Mouse (Mus musculus) gastrocnemius, adult 2 months (tissue): ENCODE results near the gene Gorasp2. TPM values are rescaled to one million over a fixed set of nuclear protein-coding genes. Genes with fewer than 3 reads are reported as not detected.

ENCODE experiments used
- DNase-seq: peaks from one replicate; pipeline ENCODE4 v3.0.0; 2022
- H3K27ac ChIP-seq: fragments of 200-600 bp; 2 replicates; pipeline ENCODE4 v1.8.1; 2022; ENCODE audit warnings: mild to moderate bottlenecking
- H3K4me3 ChIP-seq: fragments of 200-600 bp; 2 replicates; pipeline ENCODE4 v1.8.1; 2022; ENCODE audit warnings: mild to moderate bottlenecking, moderate library complexity
- CTCF ChIP-seq: fragments of 200-600 bp; IDR thresholded peaks from 2 replicates; pipeline ENCODE4 v1.8.1; 2022; ENCODE audit warnings: antibody characterized with exemption, mild to moderate bottlenecking, moderate library complexity
- intact Hi-C: fragments of 180-260 bp; cut with DNase I; formaldehyde crosslinking; loops from one replicate; pipeline ENCODE4 v1.15.1; 2025
- long read RNA-seq, 2 experiments: library from polyadenylated mRNA; stranded (forward); transcript quantifications; one replicate each; pipeline ENCODE4 v2.0.0; 2021
- total RNA-seq, 2 experiments: library from RNA; stranded (reverse); gene quantifications; 2 replicates each; pipeline ENCODE4 v1.2.3; 2021

The Gorasp2 gene
- 10 to 100 TPM; 77.9 to 78.6 TPM for total RNA-seq
- long read RNA-seq, experiment 1, transcript Gorasp2-201 (10 exons, 2,238 nt) = major isoform, 101 of 126 reads
- long read RNA-seq, experiment 1, partial matches to known transcripts = 7 of 126 reads
- long read RNA-seq, experiment 1, other reads (novel, unspliced or antisense) = 12 of 126 reads
- long read RNA-seq, experiment 2, transcript Gorasp2-201 (10 exons, 2,238 nt) = major isoform, 79 of 109 reads
- long read RNA-seq, experiment 2, transcript Gorasp2-202 (11 exons, 2,417 nt) = minor isoform, 11 of 109 reads
- long read RNA-seq, experiment 2, partial matches to known transcripts = 2 of 109 reads
- long read RNA-seq, experiment 2, other reads (novel, unspliced or antisense) = 17 of 109 reads

DNA sequence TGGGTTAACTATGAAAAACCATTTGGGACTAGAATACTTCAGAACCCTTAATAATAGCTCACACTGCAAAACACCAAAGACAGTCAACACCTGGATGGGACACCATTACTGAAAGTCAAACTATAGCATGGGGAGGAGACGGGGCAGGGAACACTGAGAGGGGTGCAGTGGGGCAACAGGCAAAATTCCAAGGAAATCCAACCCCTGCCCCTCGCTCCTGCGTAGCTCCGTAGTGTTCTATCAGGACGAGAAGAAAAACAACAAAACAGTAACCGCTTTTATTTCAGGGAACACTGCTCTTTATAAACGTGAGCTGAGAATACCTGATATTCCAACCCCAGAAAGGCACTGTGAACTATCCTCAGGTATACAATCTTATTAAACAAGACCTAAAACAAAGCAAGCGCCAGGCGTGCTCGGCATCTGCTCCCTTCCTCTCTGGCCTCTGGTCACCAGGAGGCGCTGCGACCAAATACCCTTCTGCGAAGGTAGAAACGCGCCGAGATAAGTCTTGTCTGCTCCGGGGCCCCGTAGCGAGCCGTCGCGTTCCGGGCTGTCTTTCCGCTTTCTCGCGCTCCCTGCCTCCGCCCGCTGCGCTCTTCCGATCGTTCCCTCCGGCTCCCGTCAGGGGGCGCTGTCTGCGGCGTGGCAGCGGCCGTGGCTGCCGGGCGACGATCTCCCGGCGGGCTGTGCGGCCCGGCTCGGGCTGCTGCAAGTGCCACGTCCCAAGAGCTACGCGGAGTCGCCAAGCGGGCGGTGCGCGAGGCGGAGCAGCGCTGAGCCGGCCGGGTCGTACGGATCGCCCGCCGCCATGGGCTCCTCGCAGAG lies at the start of gene Gorasp2:
Gene Gorasp2, plus strand, starts transcription at position 690 of the 828 bp plus-strand sequence.
- intact Hi-C loops = no loop called here
- Histone ChIP-seq H3K4me3 (peak within 1 kb of the TSS; percentile 77), H3K27ac (peak within 1 kb of the TSS; percentile 95)
- peak; percentile 97 for DNase-seq
- peak; percentile 99 for TF ChIP-seq CTCF

DNA sequence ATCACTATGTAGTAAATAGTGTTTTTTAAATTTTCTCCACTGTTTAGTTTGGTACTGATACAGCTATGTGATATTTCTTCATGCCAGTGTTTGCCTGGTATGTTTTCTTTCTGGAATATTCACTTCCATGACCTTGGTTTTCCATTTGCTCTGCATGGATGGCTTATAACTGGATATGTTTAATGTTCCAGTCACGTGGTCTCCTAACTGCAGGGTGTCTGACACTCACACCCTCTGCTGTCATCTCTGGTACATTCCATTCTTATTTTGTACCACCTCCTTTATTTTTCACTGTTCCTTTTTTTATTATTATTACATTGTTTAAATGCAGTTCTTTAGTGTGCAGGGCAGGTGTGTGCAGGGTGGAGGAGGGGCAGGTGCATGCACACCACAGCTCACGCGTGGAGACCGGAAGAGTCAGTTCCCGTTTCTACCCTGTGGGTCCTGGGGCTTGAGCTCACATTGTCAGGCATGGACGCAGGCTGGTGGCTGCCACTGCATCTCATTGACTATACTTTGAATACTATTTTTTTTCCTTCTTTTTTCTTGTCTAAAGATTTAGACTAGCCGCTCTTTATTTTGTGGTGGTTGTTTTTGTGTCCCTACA lies 46.5 kb upstream of the Gorasp2 start:
- no peak overlapping the region for H3K27ac ChIP-seq
- DNase-seq = no peak
- intact Hi-C loops = no loop called here
- no peak overlapping the region for H3K4me3 ChIP-seq
- TF ChIP-seq CTCF = no peak

DNA sequence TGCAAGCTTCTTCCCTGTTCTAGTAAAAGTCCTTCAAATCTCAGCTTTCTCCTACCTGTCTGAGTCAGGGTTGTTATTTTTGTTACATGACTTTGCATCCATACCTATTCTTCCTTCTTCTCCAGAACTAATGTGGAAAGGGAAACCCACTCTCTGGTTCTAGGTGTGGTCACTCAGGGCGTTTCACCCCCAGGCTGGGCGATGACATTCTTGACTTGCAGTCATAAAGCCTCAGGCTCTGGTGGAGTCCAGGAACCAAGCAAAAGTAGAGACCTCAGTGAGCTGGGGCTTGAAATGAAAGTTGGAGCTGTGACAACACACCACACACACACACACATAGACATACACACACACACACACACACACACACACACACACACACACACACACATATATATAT lies 45.3 kb upstream of the Gorasp2 start:
- Histone ChIP-seq H3K4me3 (no peak overlapping the region), H3K27ac (no peak overlapping the region)
- DNase-seq = no peak
- no peak for TF ChIP-seq CTCF
- intact Hi-C loops = no loop called here

DNA sequence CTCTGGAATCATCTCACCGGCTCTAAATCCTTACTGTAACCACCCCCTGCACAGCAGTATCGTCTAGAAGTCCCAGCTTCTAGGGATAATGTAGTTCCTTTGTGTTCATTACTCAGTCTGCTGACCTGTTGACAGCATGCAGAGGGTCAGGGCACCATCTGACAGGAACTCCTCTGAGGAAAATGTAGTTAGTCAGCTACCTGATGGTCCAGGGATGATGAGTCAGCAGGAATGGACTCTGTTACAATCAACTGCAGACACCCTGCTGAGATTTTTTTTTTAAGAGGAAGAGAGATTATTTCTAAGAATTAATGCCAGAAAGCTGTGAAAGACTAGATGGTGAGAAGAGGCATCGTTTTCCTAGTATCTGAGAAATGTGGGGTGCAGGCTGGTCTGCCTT lies 44.8 kb upstream of the Gorasp2 start:
- no peak overlapping the region for H3K27ac ChIP-seq
- no peak for DNase-seq
- H3K4me3 ChIP-seq = no peak overlapping the region
- intact Hi-C loops = no loop called here
- no peak for TF ChIP-seq CTCF

DNA sequence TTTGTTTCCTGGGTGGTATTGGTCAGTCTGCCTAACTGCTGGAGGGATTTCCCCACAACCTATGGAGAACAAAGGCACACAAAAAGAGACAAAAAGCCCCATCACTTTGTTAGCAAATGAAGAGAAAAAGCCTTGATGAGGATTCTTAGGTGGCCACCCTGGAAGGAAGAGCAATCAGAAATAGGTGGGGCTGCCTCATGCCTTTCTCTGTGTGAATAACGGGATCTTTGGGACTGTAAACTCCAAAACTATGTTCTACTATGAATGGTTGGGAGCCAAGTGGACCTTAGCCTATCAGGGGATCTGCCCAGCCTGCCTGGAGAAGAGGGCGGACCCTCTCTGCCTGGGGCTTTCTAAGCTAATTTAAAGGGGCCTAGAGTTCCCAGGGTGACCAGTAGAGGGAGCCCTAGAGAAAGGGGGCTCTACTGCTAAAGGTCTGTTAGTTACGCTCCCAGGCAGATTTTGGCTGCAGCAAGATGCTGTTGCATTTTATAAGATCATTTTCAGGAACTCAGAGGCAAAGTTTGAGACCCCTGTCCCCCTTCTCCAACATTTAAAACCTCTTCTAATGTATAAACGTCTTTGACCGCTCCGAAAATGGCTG lies 42.0 kb upstream of the Gorasp2 start:
- no peak overlapping the region for H3K27ac ChIP-seq
- TF ChIP-seq CTCF = peak; percentile 49
- intact Hi-C loops = no loop called here

DNA sequence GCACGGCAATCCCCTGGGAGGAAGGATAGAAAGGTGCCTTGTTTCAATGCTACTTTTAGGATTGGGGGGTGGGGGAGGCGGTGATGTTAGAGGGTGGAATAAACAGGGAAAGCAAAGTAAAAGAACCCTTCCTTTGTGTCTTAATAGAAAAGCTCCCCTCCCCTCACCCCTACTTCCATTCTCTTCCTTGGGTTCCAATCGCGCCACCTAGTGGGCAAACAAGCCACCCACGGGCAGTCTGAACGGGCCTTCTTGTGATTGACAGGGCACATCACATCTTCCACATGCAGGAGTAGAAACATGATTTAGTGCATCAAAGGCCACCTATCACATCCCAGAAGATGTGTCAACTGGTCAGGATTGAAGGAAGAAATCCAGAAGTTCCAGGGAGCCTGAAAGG lies 41.2 kb upstream of the Gorasp2 start:
- DNase-seq = no peak
- intact Hi-C loops = no loop called here
- peak; percentile 32; the same call in 1 of the 2 replicates for TF ChIP-seq CTCF
- Histone ChIP-seq H3K4me3 (no peak overlapping the region), H3K27ac (no peak overlapping the region)

More for the DNA sequence above, 42.0 kb upstream of the Gorasp2 start:
- no peak for DNase-seq
- no peak overlapping the region for H3K4me3 ChIP-seq

DNA sequence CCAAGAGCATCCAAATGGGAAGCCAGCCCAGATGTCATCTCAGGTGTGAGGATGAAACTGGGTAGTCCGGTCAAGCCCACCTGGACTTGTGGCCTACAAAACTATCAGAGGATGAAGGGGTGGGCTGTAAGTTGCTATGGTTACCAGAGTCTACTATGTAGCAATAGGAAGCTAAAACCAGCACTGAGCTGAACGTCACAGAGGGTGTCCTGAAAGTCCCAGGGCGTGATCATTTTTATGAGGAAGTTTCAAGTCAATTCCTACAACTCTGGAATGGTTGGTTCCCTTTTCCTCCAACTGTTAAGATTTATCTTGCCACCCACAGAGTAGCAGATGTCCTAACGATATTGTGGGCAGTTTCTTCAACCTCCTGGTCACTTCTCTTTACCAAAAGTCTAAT lies 39.1 kb upstream of the Gorasp2 start:
- no peak for DNase-seq
- no peak overlapping the region for H3K4me3 ChIP-seq
- intact Hi-C loops = no loop called here
- no peak overlapping the region for H3K27ac ChIP-seq
- no peak for TF ChIP-seq CTCF

DNA sequence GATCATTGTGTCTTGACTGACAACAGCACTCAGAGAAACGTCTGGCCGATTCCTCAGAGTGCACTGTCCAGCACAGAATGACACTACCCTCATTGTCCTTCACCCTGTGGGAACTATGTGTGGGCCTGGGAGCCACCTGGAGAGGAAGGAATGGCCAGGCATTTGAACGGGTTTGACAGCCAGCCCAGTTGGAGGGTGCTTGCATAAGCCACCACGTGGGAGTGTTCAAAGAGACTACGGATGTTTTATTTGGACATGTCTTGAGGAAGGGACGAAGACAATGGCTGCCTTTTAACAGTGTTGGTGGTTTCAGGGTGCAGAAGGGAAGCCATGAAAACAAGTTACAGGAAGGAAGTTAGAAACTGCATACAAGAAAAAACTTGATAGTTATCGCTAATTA lies 35.6 kb upstream of the Gorasp2 start:
- Histone ChIP-seq H3K4me3 (no peak overlapping the region), H3K27ac (no peak overlapping the region)
- DNase-seq = no peak
- intact Hi-C loops = no loop called here
- no peak for TF ChIP-seq CTCF

DNA sequence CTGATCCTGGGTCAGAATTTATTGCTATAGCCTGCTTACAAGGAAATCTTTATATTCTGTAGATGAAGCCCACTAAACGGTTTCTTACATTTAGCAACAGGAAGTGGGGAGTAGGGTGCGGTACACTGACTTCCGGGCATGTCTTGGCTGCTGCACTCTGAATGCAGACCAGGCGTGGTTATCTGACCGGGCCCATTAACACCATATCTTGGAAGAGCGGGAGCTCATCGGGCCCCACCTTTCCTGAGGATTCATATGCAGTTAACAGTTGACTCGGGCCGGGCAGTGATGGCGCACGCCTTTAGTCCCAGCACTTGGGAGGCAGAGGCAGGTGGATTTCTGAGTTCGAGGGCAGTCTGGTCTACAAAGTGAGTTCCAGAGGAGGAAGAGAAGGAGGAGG lies 33.0 kb upstream of the Gorasp2 start:
- intact Hi-C loops = no loop called here
- no peak for DNase-seq
- Histone ChIP-seq H3K4me3 (no peak overlapping the region), H3K27ac (no peak overlapping the region)
- no peak for TF ChIP-seq CTCF

DNA sequence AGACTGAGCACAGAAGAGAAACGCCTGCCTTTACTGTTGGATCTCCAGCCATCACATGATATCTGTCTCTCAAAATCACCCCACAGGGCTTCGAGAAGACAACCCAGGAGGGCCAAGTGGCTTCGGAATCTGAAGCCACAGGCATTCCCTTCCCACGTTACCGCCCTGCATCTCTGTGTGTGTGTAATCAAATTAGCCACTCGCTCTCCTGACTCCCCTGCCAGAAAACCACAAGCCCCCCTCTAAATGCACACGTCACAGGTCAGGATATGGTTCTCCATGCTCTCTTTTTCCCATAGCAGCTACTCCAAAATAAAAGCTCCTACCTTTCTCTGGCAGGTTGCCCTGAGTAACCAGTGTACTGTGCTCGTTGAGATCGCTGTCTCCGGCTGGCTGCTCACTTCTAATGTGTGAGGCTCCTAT lies 32.0 kb upstream of the Gorasp2 start:
- no peak for TF ChIP-seq CTCF
- Histone ChIP-seq H3K4me3 (no peak overlapping the region), H3K27ac (no peak overlapping the region)
- no peak for DNase-seq
- intact Hi-C loops = no loop called here

DNA sequence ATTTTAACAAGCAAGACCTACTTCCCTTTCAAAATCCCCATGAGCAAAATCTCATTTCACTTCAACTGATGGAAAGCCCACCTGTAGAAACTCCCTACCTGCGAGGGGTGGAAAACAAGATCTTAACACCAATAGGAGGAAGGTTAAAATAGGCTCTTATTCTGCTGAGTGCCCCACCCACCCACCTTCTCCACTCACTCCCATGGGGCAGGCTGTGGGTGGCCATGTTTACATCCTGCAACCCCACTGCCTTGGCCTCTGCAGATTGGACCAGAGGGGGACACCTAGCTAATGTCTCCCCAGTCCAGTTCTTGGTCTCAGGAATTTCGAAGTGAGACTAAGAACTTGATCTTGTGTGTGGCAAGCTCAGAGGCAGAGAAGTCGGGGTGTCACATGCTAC lies 31.5 kb upstream of the Gorasp2 start:
- Histone ChIP-seq H3K4me3 (no peak overlapping the region), H3K27ac (no peak overlapping the region)
- intact Hi-C loops = no loop called here
- DNase-seq = no peak
- TF ChIP-seq CTCF = no peak

DNA sequence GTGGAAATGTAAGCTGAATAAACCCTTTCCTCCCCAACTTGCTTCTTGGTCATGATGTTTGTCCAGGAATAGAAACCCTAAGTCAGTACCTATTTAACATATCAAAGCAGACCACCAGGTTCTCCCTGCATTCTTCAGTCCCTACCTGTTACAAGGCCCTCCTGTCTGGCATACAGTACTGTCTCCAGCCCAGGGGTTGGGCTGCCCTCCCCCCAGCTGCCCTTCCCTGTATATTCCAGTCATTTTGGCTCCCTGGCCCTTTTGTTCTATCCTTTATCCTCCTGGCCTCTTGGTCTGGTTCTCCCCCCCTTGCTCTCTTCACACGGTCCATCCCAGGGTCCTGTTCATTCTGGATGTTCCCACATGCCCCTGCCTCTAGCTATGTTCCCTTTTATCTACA lies 30.1 kb upstream of the Gorasp2 start:
- no peak for DNase-seq

DNA sequence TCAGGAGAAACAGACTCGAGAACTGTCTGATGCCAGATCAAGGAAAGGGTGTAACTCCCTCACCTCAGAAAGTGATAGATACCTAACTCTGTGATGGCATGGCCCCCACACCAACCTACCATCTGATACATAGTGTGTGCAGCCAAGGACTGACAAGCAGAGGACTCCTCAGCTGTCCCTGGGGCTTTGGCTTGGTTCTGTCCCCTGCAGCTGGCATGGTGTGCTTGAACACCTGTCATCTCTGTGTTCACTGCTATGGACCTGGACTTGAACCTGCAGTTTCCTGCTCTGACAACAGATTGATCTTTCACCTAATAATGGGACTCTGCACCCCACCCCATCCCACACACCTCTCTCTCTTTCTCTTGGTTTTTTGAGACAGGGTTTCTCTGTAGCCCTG lies 29.0 kb upstream of the Gorasp2 start:
- DNase-seq = no peak
- intact Hi-C loops = no loop called here
- H3K27ac ChIP-seq = no peak overlapping the region
- H3K4me3 ChIP-seq = no peak overlapping the region
- TF ChIP-seq CTCF = no peak

More for the DNA sequence above, 30.1 kb upstream of the Gorasp2 start:
- Histone ChIP-seq H3K27ac (no peak overlapping the region), H3K4me3 (no peak overlapping the region)
- TF ChIP-seq CTCF = no peak
- intact Hi-C loops = no loop called here
